Mouse (Mus musculus): ENCODE data around the gene Olfr1089.
A peak's percentile ranks its signal among the peaks of the same experiment; 100 is the strongest.

The Olfr1089 gene

DNA sequence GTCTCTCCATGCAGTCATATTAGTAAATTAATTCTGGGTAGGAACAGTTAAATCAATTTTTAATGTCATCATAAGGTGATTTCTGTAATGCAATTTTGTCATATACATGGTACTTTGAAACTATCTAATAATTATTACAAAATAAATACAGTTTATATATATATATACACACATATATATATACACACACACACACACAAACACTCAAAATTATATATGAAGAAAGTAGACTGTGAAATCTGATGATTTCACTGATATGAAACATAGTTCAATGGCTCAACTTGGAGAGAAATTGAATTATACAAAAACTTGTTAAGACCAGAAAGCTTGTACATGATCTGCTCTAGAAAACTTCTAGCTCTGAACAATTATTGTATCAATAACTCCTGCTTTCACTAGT lies at the start of gene Olfr1089:
Olfr1089 (minus strand) TSS at position 101 of the 400 bp plus-strand sequence.
- H3K4me1 ChIP-seq (replicated peaks; ENCODE audit: low read depth, low read length) = no peaks in the 10 kb centered on the region
- no peaks in the 10 kb centered on the region for H3K36me3 ChIP-seq (ENCODE audit: insufficient read depth, low read length)
- H3K27me3 ChIP-seq (ENCODE audit: insufficient read depth, low read length) = no peaks in the 10 kb centered on the region
- TF ChIP-seq CTCF (conservative IDR thresholded peaks at IDR 0.05; ENCODE audit: low read length) (no peak), POU5F1 (IDR thresholded peaks at IDR 0.05; ENCODE audit: borderline replicate concordance, low read length) (no peak), NANOG (IDR thresholded peaks at IDR 0.05; ENCODE audit: borderline replicate concordance, low read length) (no peak)
- no peak within 1 kb of the TSS for H3K4me3 ChIP-seq (replicated peaks; ENCODE audit: low read length)
- no peaks in the 10 kb centered on the region for H3K9me3 ChIP-seq (ENCODE audit: low read length)

DNA sequence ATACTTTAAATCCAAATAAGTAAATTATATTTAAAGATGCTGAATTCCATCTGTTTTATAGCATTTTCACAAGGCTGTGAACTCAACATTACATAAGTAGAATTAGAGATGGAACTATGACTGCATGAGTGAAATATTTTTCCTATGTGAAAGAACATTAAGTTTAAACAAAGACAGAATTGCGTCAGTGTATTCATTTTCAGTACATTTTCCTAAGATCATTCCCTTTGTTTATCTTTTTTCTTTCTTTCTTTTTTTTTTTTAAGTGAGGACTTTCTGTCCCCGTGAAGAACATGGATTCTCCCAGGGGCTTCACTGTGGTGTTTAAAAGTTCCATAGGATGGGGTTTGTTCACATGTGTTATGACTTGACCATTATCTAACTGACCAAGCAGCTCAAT lies 48.7 kb upstream of the Olfr1089 start, which contains the start of gene Olfr1093:
Olfr1093 (plus strand) TSS at position 301 of the 400 bp plus-strand sequence.
- Histone ChIP-seq H3K9me3 (ENCODE audit: low read length) (no peaks in the 10 kb centered on the region), H3K4me1 (replicated peaks; ENCODE audit: low read depth, low read length) (no peaks in the 10 kb centered on the region), H3K27me3 (ENCODE audit: insufficient read depth, low read length) (no peaks in the 10 kb centered on the region), H3K4me3 (replicated peaks; ENCODE audit: low read length) (no peak within 1 kb of the TSS), H3K36me3 (ENCODE audit: insufficient read depth, low read length) (no peaks in the 10 kb centered on the region)
- TF ChIP-seq POU5F1 (IDR thresholded peaks at IDR 0.05; ENCODE audit: borderline replicate concordance, low read length) = no peak
- TF ChIP-seq NANOG (IDR thresholded peaks at IDR 0.05; ENCODE audit: borderline replicate concordance, low read length) = no peak
- no peak for TF ChIP-seq CTCF (conservative IDR thresholded peaks at IDR 0.05; ENCODE audit: low read length)

DNA sequence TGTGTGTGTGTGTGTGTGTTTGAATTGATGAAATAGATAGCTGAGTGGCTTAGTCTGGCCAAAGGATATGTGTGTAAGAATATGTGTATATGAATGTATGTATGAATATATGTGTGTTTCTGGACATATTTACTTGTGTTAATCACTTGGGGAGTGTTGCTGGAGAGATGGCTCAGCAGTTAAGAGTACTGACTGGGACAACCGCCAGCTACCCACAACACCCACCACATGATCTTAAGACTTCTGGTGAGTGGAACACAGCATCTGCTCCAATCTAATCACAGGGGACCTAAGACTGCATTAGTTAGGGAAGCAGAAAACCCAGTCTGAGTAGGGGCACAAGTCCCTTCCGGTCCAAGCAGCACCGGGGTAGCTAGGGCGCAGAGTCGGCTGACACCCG lies 27.5 kb upstream of the Olfr1089 start:
- TF ChIP-seq CTCF (conservative IDR thresholded peaks at IDR 0.05; ENCODE audit: low read length) = no peak
- no peak for TF ChIP-seq POU5F1 (IDR thresholded peaks at IDR 0.05; ENCODE audit: borderline replicate concordance, low read length)
- TF ChIP-seq NANOG (IDR thresholded peaks at IDR 0.05; ENCODE audit: borderline replicate concordance, low read length) = no peak
- Histone ChIP-seq H3K36me3 (ENCODE audit: insufficient read depth, low read length) (no peaks in the 10 kb centered on the region), H3K4me1 (replicated peaks; ENCODE audit: low read depth, low read length) (no peaks in the 10 kb centered on the region), H3K4me3 (replicated peaks; ENCODE audit: low read length) (peak overlapping the region; percentile 62), H3K27me3 (ENCODE audit: insufficient read depth, low read length) (no peaks in the 10 kb centered on the region), H3K9me3 (ENCODE audit: low read length) (no peaks in the 10 kb centered on the region)

DNA sequence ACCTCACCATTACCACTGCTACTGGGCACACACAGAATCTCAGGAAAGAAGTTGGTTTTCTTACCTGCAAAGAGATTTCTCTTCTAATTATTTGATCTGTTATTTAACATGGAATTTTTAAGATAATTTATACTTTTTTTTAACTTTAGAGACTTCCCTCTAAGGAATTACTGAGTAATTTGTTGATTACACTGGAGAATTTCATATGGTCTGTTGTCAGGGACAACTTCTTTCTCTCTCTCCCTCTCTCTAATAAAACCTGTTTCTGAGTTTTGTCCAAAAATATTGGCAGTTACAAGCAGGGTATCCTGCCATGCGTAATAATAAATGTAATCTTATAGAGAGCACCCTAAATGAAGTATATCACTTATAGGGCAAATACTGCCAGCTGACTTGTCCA lies 25.4 kb upstream of the Olfr1089 start, which contains the start of gene Olfr1090:
Olfr1090 (minus strand) TSS at position 101 of the 400 bp plus-strand sequence.
- Histone ChIP-seq H3K36me3 (ENCODE audit: insufficient read depth, low read length) (no peaks in the 10 kb centered on the region), H3K4me3 (replicated peaks; ENCODE audit: low read length) (no peak within 1 kb of the TSS), H3K4me1 (replicated peaks; ENCODE audit: low read depth, low read length) (no peaks in the 10 kb centered on the region), H3K9me3 (ENCODE audit: low read length) (no peaks in the 10 kb centered on the region), H3K27me3 (ENCODE audit: insufficient read depth, low read length) (no peaks in the 10 kb centered on the region)
- no peak for TF ChIP-seq CTCF (conservative IDR thresholded peaks at IDR 0.05; ENCODE audit: low read length)
- no peak for TF ChIP-seq NANOG (IDR thresholded peaks at IDR 0.05; ENCODE audit: borderline replicate concordance, low read length)
- TF ChIP-seq POU5F1 (IDR thresholded peaks at IDR 0.05; ENCODE audit: borderline replicate concordance, low read length) = no peak

DNA sequence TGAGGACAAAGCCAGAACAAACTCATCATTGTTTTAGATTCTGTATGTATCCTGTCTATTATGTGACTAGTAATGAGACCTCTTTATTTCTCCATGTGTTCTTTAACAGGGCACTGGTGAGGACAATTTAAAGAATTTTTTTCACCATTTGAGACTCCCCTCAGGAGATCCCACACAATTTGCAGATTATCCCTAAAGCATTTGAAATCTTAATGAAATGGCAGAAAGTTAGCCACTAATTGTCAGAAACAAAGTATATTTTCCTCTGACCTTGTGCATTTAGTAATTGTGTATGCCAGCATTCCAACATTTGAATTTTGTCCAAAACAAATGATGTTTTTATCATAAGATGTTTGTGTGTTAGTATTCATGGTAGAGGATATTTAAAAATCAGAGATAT lies 35.2 kb downstream of the Olfr1089 start, which contains the start of gene Olfr1087:
Olfr1087 (minus strand) TSS at position 101 of the 400 bp plus-strand sequence.
- Histone ChIP-seq H3K4me3 (replicated peaks; ENCODE audit: low read length) (no peak within 1 kb of the TSS), H3K9me3 (ENCODE audit: low read length) (no peaks in the 10 kb centered on the region), H3K36me3 (ENCODE audit: insufficient read depth, low read length) (no peaks in the 10 kb centered on the region), H3K4me1 (replicated peaks; ENCODE audit: low read depth, low read length) (no peaks in the 10 kb centered on the region), H3K27me3 (ENCODE audit: insufficient read depth, low read length) (no peaks in the 10 kb centered on the region)
- TF ChIP-seq NANOG (IDR thresholded peaks at IDR 0.05; ENCODE audit: borderline replicate concordance, low read length) (no peak), CTCF (conservative IDR thresholded peaks at IDR 0.05; ENCODE audit: low read length) (no peak), POU5F1 (IDR thresholded peaks at IDR 0.05; ENCODE audit: borderline replicate concordance, low read length) (no peak)

Data from E14TG2a.4 (cell line).